Mouse (Mus musculus): ENCODE data around the gene Hes7.

Gene Hes7

DNA sequence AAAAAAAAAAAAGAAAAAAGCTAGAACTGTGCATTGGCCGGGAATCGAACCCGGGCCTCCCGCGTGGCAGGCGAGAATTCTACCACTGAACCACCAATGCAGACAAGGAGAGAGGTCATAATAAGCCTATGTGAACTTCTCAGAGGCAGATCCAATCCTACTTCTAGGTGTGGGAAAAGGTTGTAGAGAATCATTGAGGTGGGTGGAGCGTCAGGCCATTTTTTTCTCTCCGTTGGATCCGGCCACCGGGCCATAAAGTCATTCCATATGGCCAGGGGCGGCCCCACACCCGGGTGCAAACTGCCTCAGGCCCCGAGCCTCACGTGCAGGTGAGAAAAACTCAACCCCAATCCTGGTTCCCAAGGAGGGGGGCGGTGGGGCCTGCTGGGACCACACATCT is 1.4 kb upstream of the Hes7 start:
- DNase-seq (ENCODE audit: low spot score in 2 of 2): peak; percentile 70 to 89

DNA sequence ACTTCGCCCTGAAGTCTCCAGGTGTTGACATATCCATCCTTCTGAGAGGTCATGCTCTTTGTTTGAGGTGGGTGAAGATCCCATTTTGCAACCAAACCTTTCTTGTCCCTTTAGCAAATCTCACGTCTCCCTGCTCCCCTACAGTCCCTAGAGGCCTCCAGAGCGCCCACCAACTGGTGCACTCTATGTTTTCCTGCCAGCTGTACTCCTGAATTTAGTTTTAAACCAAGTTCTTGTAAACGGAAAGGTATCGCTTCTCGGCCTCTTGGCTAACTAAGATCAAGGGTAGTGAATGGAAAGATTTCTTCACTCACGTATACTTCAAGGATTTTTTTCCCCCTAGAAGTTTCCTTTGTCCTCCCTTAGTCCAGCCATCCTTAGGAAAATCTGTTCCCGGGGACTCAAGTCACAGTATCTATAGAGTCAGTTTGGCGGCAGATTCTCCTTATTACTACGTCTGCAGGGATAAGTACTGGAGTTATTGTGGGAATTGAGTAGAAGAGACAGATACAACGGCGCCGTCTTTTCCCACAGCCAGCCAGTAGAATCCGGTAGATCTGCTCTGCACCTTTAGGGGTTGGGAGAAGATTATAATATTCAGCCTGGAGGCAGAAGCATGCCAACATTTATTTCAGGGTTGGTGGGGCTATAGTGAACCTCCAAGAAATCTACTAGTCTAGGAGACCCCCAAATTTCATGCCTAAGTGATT is 603 bp upstream of the Hes7 start:
- no peak for DNase-seq (ENCODE audit: low spot score in 2 of 2)

DNA sequence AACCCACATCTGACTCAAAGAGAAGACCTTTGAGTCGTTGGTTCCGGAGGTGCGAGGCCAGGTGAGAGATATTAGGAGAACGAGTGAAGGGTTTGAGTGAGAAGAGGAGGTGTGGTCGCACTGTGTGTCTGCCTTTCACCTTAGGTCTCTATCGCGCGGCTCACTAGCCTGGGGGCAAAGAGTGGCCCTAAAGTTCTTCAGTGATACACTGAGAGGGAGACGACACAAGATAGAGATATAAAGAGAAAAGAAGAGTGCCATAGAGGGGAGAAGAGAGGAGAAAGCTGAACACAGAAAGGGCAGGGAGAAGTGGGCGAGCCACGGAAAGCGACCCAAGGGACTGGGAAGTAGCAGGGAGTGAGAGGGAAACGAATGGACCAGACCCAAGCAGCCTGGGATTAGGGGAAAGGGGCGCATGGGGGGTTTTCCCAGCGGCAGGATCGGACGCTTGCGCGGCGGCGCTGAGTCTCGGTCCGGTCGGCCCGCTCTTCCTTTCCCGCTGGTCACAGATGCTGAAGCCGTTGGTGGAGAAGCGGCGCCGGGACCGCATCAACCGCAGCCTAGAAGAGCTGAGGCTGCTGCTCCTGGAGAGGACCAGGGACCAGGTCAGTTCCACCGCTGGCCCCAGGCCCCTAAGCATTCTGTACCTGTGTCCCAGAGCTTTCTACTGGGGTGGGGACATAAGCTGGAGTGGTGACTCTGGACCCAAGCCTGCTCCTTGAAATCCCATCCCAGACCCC is 967 bp downstream of the Hes7 start:
- DNase-seq (ENCODE audit: low spot score in 2 of 2): no peak

DNA sequence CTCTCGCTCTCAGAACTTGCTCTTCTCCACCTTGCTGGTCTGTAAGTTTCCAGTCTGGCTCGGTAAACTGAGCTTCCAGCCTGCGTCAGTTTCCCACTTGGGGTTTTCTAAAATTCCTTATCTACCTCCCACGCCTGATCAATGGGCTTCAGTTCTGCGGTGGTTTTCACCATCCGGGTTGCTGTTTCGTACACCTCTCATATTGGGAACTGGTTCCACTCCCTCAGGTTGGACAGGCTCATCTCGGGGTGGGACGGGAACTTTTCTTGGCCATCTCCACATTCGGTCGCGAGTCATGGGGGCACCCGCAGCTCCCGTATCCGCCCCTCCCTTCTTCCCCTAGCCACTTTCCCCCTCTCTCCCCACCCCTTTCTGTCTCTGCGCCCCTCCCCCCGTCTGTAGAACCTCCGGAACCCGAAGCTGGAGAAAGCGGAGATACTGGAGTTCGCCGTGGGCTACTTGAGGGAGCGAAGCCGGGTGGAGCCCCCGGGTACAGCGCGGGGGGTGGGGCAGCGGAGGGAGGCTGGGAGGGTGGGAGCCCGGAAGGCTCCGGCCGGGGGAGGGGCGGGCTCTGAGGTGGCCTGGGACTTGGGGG is 1.6 kb downstream of the Hes7 start:
- DNase-seq (ENCODE audit: low spot score in 2 of 2): peak in 1 of 2 experiments; percentile 32

DNA sequence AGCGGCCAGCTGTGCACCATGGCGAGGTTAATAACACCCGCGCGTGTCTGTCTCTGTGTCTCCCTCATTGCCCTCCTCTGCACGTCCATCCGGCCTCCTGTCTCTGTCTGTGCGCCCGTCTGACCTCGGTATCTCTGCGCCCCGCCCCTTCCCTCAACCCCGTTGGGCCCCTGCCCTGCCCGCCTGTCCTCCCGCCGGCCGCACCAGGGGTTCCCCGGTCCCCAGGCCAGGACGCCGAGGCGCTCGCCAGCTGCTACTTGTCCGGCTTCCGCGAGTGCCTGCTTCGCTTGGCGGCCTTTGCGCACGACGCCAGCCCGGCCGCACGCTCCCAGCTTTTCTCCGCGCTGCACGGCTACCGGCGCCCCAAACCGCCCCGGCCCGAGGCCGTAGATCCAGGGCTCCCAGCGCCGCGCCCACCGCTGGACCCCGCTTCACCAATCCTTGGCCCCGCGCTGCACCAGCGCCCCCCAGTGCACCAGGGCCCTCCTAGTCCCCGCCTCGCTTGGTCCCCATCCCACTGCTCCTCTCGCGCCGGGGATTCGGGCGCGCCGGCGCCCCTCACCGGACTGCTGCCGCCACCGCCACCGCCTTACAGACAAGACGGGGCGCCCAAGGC is 2.2 kb downstream of the Hes7 start, which contains the start of gene 9130213A22Rik:
9130213A22Rik (minus strand) TSS at position 254 of the 616 bp plus-strand sequence.
- peak; percentile 82 to 86 for DNase-seq (ENCODE audit: low spot score in 2 of 2)

DNA sequence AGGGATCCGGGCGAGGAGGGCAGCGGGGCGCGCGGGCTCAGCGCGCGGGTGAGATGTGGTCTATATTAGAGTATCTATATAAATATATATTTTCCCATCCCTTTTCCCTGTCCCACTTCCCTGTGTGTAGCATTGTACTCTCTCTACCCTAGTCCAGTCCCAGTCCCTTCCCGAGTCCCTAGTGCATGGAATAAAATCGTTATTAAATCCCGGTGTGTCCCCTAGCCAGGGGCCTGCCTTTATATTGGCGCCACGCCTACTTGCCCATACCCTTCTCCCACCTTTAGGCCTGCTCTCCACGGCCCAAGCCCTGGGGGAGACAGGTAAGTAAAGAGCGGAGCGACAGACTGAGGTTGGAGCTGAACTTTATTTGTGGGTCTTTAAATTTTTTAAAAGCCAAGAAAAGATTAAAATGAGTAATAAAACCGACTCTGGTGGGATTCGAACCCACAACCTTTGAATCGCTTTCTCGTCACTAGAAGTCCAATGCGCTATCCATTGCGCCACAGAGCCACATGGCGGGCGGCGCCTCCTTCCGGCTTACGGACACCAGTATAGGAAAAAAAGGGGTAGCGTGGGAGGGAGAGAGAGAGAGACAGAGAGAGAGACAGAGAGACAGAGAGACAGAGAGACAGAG is 3.0 kb downstream of the Hes7 start:
- peak; percentile 91 to 95 for DNase-seq (ENCODE audit: low spot score in 2 of 2)

DNA sequence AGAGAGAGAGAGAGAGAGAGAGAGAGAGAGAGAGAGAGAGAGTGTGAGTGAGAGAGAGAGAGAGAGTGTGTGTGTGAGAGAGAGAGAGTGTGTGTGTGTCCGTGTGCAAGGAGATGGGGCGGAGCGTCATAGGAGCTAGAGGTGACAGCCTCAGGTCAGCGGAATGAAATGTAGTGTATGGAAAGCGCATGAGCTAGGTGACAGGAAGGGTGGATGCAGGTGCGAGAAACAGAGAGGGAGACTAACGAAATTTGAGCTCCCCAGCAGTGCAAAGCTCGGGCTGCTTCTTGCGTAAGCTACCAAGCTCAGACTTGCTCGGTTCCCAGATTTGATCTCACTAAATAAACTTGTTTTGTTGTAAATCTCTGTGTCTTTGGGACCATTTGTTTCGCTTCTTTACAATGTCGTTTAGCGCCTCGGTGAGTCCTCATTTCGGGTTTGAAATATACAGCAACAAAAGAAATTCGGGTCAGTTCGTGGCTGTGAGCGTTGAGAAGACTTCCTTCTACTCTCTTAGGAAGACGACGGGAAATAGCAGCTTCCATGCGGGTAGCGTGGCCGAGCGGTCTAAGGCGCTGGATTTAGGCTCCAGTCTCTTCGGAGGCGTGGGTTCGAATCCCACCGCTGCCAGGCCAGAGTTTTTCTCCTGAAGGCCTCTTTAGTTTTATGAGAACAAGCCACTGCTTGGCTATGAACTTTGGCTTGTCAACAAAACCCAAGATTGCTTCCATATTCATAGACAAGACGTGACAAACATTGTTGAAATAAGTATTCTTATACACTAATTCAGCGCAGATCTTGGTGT is 3.7 kb downstream of the Hes7 start:
- peak; percentile 76 to 90 for DNase-seq (ENCODE audit: low spot score in 2 of 2)

DNA sequence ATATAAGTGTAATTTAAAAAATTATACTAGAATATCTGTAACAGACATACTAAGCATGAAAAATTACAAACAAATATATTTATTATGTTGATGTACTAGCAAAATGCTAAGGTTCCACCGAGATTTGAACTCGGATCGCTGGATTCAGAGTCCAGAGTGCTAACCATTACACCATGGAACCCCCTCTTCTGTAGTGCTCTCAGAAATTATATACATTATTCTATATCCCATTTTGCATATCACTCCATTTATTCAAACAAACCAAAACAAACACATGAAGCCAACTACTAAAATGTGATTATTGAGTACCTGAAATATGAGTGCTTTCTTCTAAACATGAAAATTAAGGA is 4.3 kb downstream of the Hes7 start:
- DNase-seq (ENCODE audit: low spot score in 2 of 2): peak in 1 of 2 experiments; percentile 63

DNA sequence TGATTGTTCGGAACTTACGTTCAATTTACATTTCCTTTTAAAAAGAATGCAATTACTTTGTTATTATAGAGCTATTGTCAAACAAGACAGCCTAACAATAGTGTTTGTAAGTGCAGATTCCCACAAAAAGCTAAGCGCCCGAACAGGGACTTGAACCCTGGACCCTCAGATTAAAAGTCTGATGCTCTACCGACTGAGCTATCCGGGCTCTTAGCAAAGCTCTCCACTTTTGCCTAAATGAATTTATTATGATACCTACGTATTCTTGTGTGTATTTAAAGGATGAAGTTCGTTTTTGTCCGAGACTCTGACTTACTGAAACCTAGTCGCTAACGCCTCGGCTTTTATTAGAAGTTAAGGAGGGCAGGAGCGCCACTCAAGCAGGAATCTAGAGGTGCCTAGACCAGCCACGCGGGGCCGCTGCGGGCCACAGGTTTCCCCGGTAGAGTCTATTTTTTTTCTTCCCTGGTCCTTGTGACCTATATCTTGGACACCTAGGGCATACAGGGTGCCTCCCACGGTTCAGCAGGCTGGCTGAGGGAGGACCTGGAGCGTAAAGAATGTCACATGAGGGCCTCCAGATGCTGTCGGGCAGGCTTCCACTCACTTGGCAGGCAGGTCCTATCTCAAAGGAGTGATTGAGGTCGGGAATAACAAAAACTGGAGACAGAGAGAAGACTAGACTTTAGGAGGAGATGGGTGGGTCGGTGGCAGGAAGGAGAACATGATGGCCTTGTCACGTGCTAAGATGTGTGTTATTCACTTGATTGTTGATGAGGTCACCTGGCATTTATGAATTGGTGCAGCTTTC is 5.0 kb downstream of the Hes7 start:
- peak in 1 of 2 experiments; percentile 74 for DNase-seq (ENCODE audit: low spot score in 2 of 2)

DNA sequence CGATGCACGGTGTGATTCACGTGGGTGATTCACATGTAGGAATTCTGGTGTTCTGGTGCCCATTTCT is 5.5 kb downstream of the Hes7 start, which contains the start of gene Aloxe3:
Aloxe3 (plus strand) TSS at position 45 of the 67 bp plus-strand sequence.
- no peak for DNase-seq (ENCODE audit: low spot score in 2 of 2)

DNA sequence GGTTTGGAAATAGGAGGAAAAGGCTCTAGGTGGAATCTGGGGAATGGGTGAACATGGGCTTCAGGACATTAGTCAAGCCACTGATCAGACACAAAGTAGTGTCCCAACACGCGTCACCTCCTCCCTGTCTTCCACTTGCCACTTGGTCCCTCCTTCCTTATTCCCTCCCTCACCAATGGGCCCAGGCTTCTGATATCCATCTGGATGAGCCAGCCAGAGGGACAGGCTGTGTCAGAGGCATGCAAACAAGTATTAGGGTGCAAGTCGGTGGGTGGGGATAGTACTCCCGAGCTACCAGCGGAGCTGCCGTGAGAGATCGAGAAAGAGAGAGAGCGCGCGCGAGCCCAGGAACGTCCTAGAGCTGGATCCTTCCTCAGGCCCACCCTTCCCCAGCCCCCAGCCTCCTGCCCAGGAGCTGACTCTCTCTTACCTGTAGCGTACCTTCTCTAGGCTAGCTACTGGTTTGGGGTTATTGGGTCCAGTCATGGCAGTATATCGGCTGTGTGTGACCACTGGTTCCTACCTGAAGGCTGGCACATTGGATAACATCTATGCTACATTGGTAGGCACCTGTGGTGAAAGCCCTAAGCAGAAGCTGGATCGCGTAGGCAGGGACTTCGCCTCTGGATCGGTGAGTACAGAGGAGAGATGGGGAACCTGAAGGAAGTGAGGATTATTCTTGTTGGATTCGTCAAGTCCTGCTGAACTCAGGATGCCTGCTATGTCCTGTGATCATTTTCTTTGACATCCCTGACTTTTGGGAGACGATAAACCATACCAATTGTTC is 5.9 kb downstream of the Hes7 start:
- no peak for DNase-seq (ENCODE audit: low spot score in 2 of 2)

DNA sequence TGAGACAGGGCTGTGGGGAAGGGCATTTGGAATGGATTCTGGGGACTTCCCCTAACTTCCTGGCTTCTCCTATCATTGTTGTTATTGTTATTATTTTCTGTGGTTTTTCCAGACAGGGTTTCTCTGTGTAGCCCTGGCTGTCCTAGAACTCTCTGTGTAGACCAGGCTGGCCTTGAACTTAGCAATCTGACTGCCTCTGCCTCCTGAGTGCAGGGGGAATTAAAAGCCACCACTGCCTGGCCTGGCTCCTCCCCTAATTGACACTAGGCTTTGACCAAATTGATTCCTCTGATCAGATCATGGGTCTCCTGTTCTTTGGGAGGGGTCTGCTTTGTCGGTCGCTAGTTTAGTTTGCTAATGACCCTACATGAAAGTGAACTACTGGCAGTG is 6.5 kb downstream of the Hes7 start:
- no peak for DNase-seq (ENCODE audit: low spot score in 2 of 2)

DNA sequence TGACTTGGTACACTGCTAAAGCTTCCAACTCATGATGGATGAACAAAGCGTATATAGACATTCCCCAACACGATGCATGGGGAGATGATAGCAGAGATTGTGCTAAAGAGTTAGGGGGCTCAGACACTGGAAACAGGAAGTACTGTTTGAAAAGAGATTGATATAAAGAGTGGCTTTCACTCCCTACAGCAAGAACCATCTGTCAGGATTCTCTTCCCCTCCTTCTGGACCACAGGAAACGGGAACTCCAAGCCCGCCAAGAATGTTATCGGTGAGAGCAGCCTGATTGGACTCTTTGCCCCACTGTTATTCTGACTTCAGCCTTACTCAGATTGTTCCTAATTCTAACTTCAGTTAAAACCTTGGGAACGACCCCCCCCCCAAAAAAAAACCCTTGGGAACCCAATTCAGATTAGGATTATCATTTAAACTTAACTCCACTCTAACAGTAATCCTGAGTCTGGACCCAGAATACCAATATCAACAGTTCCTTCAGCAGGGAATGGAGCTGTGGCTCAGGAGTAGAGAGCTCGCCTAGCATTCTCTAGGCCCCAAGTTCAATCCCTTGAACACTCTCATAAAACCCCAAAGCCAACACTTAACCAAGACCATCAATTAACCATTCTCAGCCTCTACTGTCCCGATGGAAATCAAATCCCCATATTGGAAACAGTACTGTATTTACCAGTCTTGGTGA is 8.4 kb downstream of the Hes7 start:
- no peak for DNase-seq (ENCODE audit: low spot score in 2 of 2)

DNA sequence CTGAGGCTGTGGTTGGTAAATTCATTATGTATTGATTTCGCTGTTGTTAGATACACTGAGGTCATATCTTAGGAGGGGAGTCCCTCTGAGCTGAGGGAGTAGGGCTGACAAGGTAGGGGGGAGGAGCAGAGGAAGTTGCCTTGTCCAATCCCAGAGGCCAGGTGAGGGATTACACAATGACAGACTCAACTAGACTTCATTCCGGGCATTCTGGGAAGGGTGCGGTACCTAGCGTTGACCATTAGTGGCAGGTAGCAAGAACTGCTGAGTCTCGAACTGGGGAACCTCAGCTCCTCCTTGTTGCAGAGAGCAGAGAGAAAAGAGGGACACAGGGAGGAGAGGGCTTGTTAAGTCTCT is 13.3 kb downstream of the Hes7 start:
- no peak for DNase-seq (ENCODE audit: low spot score in 2 of 2)

DNA sequence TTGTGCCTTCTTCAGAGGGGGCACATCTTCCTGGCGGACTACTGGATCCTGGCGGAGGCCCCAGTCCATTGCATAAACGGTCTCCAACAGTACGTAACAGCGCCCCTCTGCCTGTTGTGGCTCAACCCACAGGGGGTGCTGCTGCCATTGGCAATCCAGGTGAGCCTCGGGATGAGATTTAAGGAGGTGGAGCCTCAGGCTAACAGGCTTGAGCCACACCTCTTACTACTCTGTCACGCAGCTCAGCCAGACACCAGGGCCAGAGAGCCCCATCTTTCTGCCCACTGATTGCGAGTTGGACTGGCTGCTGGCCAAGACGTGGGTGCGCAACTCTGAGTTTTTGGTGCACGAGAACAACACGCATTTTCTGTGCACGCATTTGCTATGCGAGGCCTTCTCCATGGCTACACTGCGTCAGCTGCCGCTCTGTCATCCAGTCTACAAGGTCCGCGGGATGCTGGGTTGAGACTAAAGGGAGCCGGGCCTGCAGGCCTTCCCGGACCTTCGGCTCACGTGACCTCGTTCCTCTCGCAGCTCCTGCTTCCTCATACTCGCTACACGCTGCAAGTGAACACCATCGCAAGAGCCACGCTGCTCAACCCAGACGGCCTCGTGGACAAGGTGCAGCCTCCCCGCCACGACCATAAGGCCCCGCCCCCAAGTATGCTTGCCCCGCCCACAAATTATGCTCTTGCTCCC is 13.9 kb downstream of the Hes7 start:
- peak in 1 of 2 experiments; percentile 40 for DNase-seq (ENCODE audit: low spot score in 2 of 2)

DNA sequence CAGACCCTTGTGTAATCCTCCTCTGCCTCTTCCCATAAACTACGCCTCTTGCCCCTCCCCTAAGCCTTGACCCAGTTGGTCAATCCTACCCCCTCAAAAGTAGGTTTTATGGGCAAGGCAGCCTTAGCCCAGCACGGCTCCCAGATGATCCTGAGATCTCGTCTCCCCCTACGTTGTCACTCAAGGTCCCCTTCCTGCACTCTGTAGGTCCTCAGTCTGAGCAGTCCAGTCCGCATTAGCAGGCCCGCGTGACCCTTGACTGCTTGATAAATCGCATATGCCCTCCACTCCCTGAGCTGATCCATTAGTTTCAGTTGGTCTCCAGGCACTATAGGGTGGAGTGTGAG is 14.4 kb downstream of the Hes7 start:
- no peak for DNase-seq (ENCODE audit: low spot score in 2 of 2)

DNA sequence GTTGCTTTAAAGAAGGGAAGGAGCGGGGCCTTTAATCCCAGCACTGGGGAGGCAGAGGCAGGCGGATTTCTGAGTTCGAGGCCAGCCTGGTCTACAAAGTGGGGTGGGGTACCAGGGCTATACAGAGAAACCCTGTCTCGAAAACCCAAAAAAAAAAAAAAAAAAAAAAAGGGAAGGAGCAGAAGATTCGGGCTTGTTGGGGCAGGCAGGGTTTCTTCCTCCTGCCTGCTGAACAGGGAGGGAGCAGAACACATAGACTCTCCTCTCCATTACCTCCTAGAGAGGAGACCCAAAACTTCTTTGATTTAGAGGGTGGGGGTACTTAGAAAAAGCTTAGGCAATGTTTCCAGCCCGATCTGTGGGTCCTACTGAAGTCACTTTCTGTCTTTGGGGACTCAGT is 15.2 kb downstream of the Hes7 start:
- DNase-seq (ENCODE audit: low spot score in 2 of 2): no peak

DNA sequence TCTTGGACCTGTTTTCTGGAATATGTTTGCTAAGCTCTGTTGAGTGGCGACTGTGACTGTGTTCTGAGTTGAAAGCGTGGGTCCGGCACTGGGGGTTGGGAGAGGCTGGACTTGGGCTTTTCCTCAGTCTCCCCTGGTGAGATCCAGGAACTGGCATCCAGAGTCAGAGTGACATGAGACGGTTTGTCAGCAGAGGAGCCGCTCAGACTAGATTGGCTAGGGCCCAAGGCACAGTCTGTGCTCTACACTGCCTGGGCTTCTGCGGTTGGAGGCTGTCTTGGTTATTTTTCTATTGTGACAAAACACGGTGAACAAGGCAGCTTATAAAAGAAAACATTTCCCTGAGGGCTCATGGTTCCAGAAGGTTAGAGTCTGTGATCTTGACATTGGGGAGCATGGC is 27.3 kb downstream of the Hes7 start:
- DNase-seq (ENCODE audit: low spot score in 2 of 2): no peak

DNA sequence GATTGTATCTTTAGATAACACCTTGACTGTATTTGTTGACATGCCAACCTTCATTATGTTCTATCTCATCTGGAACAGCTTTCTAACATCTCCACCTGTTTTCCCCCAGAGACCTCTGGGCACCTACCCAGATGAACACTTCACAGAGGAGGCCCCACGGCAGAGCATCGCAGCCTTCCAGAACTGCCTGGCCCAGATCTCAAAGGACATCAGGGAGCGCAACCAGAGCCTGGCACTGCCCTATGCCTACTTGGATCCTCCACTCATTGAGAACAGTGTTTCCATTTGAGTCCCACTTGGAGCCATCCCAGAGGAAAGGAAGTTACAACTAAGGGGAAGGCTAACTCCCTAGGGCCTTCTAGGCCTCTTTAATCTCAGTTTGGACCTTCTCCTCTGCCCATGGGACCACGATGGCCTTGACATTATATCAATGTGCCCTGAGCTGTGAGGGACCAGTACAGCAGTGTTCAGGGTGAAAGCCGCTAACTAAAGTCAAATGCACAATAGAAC is 28.3 kb downstream of the Hes7 start:
- DNase-seq (ENCODE audit: low spot score in 2 of 2): no peak
